Mouse (Mus musculus): ENCODE data around the gene Atp8b3. TPM values are rescaled to one million over a fixed set of nuclear protein-coding genes. Genes with fewer than 3 reads are reported as not detected.

Atp8b3 gene
- polyA plus RNA-seq, 1 experiment from 2014 or later: 0.23 TPM

GRCm38 (mm10) chr10:80509412-80510272 is 29.3 kb downstream of the Atp8b3 start:
- Histone ChIP-seq H3K27ac (no peak overlapping the region), H3K9me3 (replicated peaks) (no peaks in the 10 kb centered on the region), H3K4me2 (peak overlapping the region; percentile 64), H3K27me3 (peaks cover 85% of the 10 kb centered on the region), H3K9ac (peak overlapping the region; percentile 30), H3K36me3 (no peaks in the 10 kb centered on the region), H3K4me1 (peaks cover 21% of the 10 kb centered on the region), H3K4me3 (replicated peaks) (peak overlapping the region; percentile 43)
- 7% methylated on average over 20 of the region's 20 CpGs for WGBS
- peak; percentile 76 for ATAC-seq (replicated peaks; ENCODE audit: low FRiP score)

GRCm38 (mm10) chr10:80506222-80506621 is 32.7 kb downstream of the Atp8b3 start:
- Histone ChIP-seq H3K9ac (no peak overlapping the region), H3K27me3 (peaks cover 83% of the 10 kb centered on the region), H3K4me3 (replicated peaks) (no peak overlapping the region), H3K4me2 (no peak overlapping the region), H3K4me1 (peaks cover 21% of the 10 kb centered on the region), H3K27ac (no peak overlapping the region), H3K36me3 (no peaks in the 10 kb centered on the region), H3K9me3 (replicated peaks) (no peaks in the 10 kb centered on the region)
- WGBS: 0% methylated on average over 10 of the region's 11 CpGs
- no peak for ATAC-seq (replicated peaks; ENCODE audit: low FRiP score)

- Histone ChIP-seq H3K9me3 (replicated peaks) (no peaks in the 10 kb centered on the region), H3K36me3 (no peaks in the 10 kb centered on the region), H3K27ac (no peak overlapping the region), H3K9ac (no peak overlapping the region), H3K27me3 (peaks cover 85% of the 10 kb centered on the region), H3K4me3 (replicated peaks) (no peak overlapping the region), H3K4me2 (no peak overlapping the region), H3K4me1 (peaks cover 14% of the 10 kb centered on the region)
- ATAC-seq (replicated peaks; ENCODE audit: low FRiP score): no peak
- WGBS: 0% methylated on average over 9 of the region's 9 CpGs
These were observed 34.2 kb downstream of the Atp8b3 start for GRCm38 (mm10) chr10:80504724-80505123.

GRCm38 (mm10) chr10:80503599-80504220 is 35.2 kb downstream of the Atp8b3 start:
- H3K4me1 ChIP-seq: peaks cover 11% of the 10 kb centered on the region; the same call in 1 of the 2 replicates
- no peaks in the 10 kb centered on the region for H3K9me3 ChIP-seq (replicated peaks)
- H3K27ac ChIP-seq: no peak overlapping the region
- no peak for ATAC-seq (replicated peaks; ENCODE audit: low FRiP score)
- no peak overlapping the region for H3K4me3 ChIP-seq (replicated peaks)
- no peak overlapping the region for H3K9ac ChIP-seq
- 1% methylated on average over 27 of the region's 27 CpGs for WGBS
- peaks cover 90% of the 10 kb centered on the region for H3K27me3 ChIP-seq
- no peaks in the 10 kb centered on the region for H3K36me3 ChIP-seq
- no peak overlapping the region for H3K4me2 ChIP-seq

- Histone ChIP-seq H3K36me3 (no peaks in the 10 kb centered on the region), H3K4me2 (no peak overlapping the region), H3K27me3 (peaks cover 93% of the 10 kb centered on the region), H3K9me3 (replicated peaks) (no peaks in the 10 kb centered on the region), H3K9ac (0 out of 2 replicates have a peak overlapping the region, but pooled peaks have one; percentile 7), H3K4me1 (peaks cover 11% of the 10 kb centered on the region; the same call in 1 of the 2 replicates), H3K4me3 (replicated peaks) (no peak overlapping the region), H3K27ac (no peak overlapping the region)
- WGBS: 2% methylated on average over 22 of the region's 22 CpGs
- no peak for ATAC-seq (replicated peaks; ENCODE audit: low FRiP score)
These were observed 36.1 kb downstream of the Atp8b3 start for GRCm38 (mm10) chr10:80502819-80503314.

GRCm38 (mm10) chr10:80502291-80502690 is 36.6 kb downstream of the Atp8b3 start:
- Histone ChIP-seq H3K9me3 (replicated peaks) (no peaks in the 10 kb centered on the region), H3K4me1 (peaks cover 11% of the 10 kb centered on the region; the same call in 1 of the 2 replicates), H3K4me3 (replicated peaks) (no peak overlapping the region), H3K9ac (no peak overlapping the region), H3K27ac (no peak overlapping the region), H3K4me2 (no peak overlapping the region), H3K36me3 (no peaks in the 10 kb centered on the region), H3K27me3 (peaks cover 94% of the 10 kb centered on the region)
- 2% methylated on average over 7 of the region's 7 CpGs for WGBS
- ATAC-seq (replicated peaks; ENCODE audit: low FRiP score): no peak

GRCm38 (mm10) chr10:80496421-80496820 is 42.5 kb downstream of the Atp8b3 start:
- WGBS: under 1% methylated on average over 20 of the region's 20 CpGs
- Histone ChIP-seq H3K4me3 (replicated peaks) (no peak overlapping the region; the same call in 1 of the 2 replicates), H3K27ac (no peak overlapping the region), H3K4me2 (peak overlapping the region; percentile 69), H3K27me3 (peaks cover 100% of the 10 kb centered on the region), H3K36me3 (no peaks in the 10 kb centered on the region), H3K9ac (no peak overlapping the region), H3K9me3 (replicated peaks) (no peaks in the 10 kb centered on the region), H3K4me1 (peaks cover 31% of the 10 kb centered on the region)
- ATAC-seq (replicated peaks; ENCODE audit: low FRiP score): no peak

GRCm38 (mm10) chr10:80495901-80496300 is 43.0 kb downstream of the Atp8b3 start:
- WGBS: 0% methylated on average over 35 of the region's 35 CpGs
- H3K4me3 ChIP-seq (replicated peaks): peak overlapping the region; percentile 43
- H3K4me1 ChIP-seq: peaks cover 36% of the 10 kb centered on the region
- peaks cover 100% of the 10 kb centered on the region for H3K27me3 ChIP-seq
- H3K27ac ChIP-seq: no peak overlapping the region
- no peaks in the 10 kb centered on the region for H3K36me3 ChIP-seq
- ATAC-seq (replicated peaks; ENCODE audit: low FRiP score): no peak
- no peaks in the 10 kb centered on the region for H3K9me3 ChIP-seq (replicated peaks)
- H3K4me2 ChIP-seq: peak overlapping the region; percentile 69
- no peak overlapping the region for H3K9ac ChIP-seq

- 0% methylated on average over 30 of the region's 42 CpGs for WGBS
- Histone ChIP-seq H3K9ac (peak within 1 kb of the TSS; percentile 27; the same call in 1 of the 2 replicates), H3K4me2 (peak within 1 kb of the TSS; percentile 69), H3K27ac (no peak within 1 kb of the TSS), H3K9me3 (replicated peaks) (no peaks in the 10 kb centered on the region), H3K36me3 (no peaks in the 10 kb centered on the region), H3K4me3 (replicated peaks) (peak within 1 kb of the TSS; percentile 43), H3K4me1 (peaks cover 44% of the 10 kb centered on the region), H3K27me3 (peaks cover 100% of the 10 kb centered on the region)
- peak; percentile 31 for ATAC-seq (replicated peaks; ENCODE audit: low FRiP score)
These were observed 44.2 kb downstream of the Atp8b3 start, which contains the start of gene Onecut3 for GRCm38 (mm10) chr10:80494732-80495131. TSS of gene Onecut3 (plus strand) at chr10:80494835.

- Histone ChIP-seq H3K4me2 (0 out of 2 replicates have a peak overlapping the region, but pooled peaks have one; percentile 8), H3K27me3 (peaks cover 96% of the 10 kb centered on the region), H3K9ac (no peak overlapping the region), H3K4me3 (replicated peaks) (peak overlapping the region; percentile 8; the same call in 1 of the 2 replicates), H3K36me3 (no peaks in the 10 kb centered on the region), H3K9me3 (replicated peaks) (no peaks in the 10 kb centered on the region), H3K4me1 (peaks cover 22% of the 10 kb centered on the region), H3K27ac (no peak overlapping the region)
- WGBS: under 1% methylated on average over 22 of the region's 22 CpGs
- no peak for ATAC-seq (replicated peaks; ENCODE audit: low FRiP score)
These were observed 48.9 kb downstream of the Atp8b3 start for GRCm38 (mm10) chr10:80490051-80490450.

- no peak overlapping the region for H3K27ac ChIP-seq
- H3K4me3 ChIP-seq (replicated peaks): no peak overlapping the region
- ATAC-seq (replicated peaks; ENCODE audit: low FRiP score): no peak
These were observed 52.0 kb downstream of the Atp8b3 start for GRCm38 (mm10) chr10:80486862-80487379.

More at GRCm38 (mm10) chr10:80486862-80487379, 52.0 kb downstream of the Atp8b3 start:
- H3K9me3 ChIP-seq (replicated peaks): no peaks in the 10 kb centered on the region
- H3K4me2 ChIP-seq: no peak overlapping the region
- no peaks in the 10 kb centered on the region for H3K36me3 ChIP-seq
- H3K4me1 ChIP-seq: peaks cover 12% of the 10 kb centered on the region; the same call in 1 of the 2 replicates
- H3K9ac ChIP-seq: no peak overlapping the region
- H3K27me3 ChIP-seq: peaks cover 93% of the 10 kb centered on the region
- WGBS: 73% methylated on average over 7 of the region's 7 CpGs

All from kidney, embryonic 15.5 days (tissue).